Mouse (Mus musculus) intestine, embryonic 16.5 days (tissue): Measurements from ENCODE around the gene Gm28551. TPM values are rescaled to one million over a fixed set of nuclear protein-coding genes. Genes with fewer than 3 reads are reported as not detected.
"Not testable (repeated sequence)": the region's sequence is repeated elsewhere in the genome, so short reads cannot be mapped to it uniquely, and the experiment has no call there.

Source experiments
- ATAC-seq: fragments of 200-750 bp; cut with Nextera tagmentation; 2 replicates; pipeline ENCODE4 v1.8.0; 2017; ENCODE audit warnings: moderate TSS enrichment, moderate library complexity
- H3K27ac ChIP-seq: fragments of 300-500 bp; sonication (generic); 2 replicates; pipeline ENCODE4 v1.5.1; 2014; ENCODE audit warnings: mild to moderate bottlenecking, low read length
- H3K27me3 ChIP-seq: fragments of 300-500 bp; sonication (generic); replicated peaks from 2 replicates; pipeline ENCODE4 v1.6.1; 2014; ENCODE audit warnings: low read length, control low read depth, mixed read lengths; ENCODE audit not compliant: control insufficient read depth, insufficient read depth
- H3K36me3 ChIP-seq: fragments of 300-500 bp; sonication (generic); 2 replicates; pipeline ENCODE4 v1.6.1; 2014; ENCODE audit warnings: low read length, control low read depth; ENCODE audit not compliant: control insufficient read depth, insufficient read depth
- H3K4me1 ChIP-seq: fragments of 300-500 bp; sonication (generic); 2 replicates; pipeline ENCODE4 v1.6.1; 2014; ENCODE audit warnings: low read length, control low read depth, mixed read lengths; ENCODE audit not compliant: control insufficient read depth, insufficient read depth
- H3K4me2 ChIP-seq: fragments of 300-500 bp; sonication (generic); 2 replicates; pipeline ENCODE4 v1.6.1; 2014; ENCODE audit warnings: low read depth, low read length, control low read depth
- H3K4me3 ChIP-seq: fragments of 300-500 bp; sonication (generic); 2 replicates; pipeline ENCODE4 v1.5.1; 2014; ENCODE audit warnings: mild to moderate bottlenecking, low read length
- H3K9ac ChIP-seq: fragments of 300-500 bp; sonication (generic); 2 replicates; pipeline ENCODE4 v1.6.1; 2014; ENCODE audit warnings: low read depth, low read length
- H3K9me3 ChIP-seq: fragments of 300-500 bp; sonication (generic); 2 replicates; pipeline ENCODE4 v1.6.1; 2016; ENCODE audit warnings: low read length, control low read depth; ENCODE audit not compliant: control insufficient read depth
- WGBS: fragments of 180-500 bp; shearing (Covaris S2); extraction: QIAGEN DNeasy Blood & Tissue Kit; methylation state at CpG from one replicate; pipeline ENCODE4 v1.1.7; 2014; 5-methylcytosine and 5-hydroxymethylcytosine counted together
- polyA plus RNA-seq: library from polyadenylated mRNA; unstranded; fragments of >200 nt; fragmentation: Nextera tagmentation; extraction: Ambion mirVana; gene quantifications from 2 replicates; pipeline ENCODE4 v1.2.1, GENCODE M21; 2015

Gene Gm28551
- polyA plus RNA-seq, 1 experiment from 2014 or later: 0.53 TPM

DNA sequence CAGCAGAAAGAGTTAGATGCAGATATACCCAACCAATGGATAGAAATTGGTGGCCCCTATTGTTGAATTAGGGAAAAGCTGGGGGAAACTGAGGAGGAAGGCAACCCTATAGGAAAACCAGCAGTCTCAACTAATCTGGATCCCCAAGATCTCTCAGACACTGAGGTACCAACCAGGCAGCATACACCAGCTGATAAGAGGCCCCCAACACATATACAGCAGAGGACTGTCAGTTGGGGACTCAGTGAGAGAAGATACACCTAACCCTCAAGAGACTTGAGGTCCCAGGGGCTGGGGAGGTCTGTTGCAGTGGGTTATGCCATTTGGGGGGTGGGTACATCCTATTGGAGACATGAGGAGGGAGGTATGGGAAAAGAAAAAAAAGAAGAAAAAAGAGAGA is 17.0 kb downstream of the Gm28551 start:
- H3K4me3 ChIP-seq: no peak overlapping the region
- no peaks in the 10 kb centered on the region for H3K27me3 ChIP-seq
- no peaks in the 10 kb centered on the region for H3K9me3 ChIP-seq
- no peak overlapping the region for H3K27ac ChIP-seq
- H3K4me2 ChIP-seq: no peak overlapping the region
- no peak overlapping the region for H3K9ac ChIP-seq
- ATAC-seq: no peak
- no peaks in the 10 kb centered on the region for H3K36me3 ChIP-seq
- H3K4me1 ChIP-seq: no peaks in the 10 kb centered on the region

DNA sequence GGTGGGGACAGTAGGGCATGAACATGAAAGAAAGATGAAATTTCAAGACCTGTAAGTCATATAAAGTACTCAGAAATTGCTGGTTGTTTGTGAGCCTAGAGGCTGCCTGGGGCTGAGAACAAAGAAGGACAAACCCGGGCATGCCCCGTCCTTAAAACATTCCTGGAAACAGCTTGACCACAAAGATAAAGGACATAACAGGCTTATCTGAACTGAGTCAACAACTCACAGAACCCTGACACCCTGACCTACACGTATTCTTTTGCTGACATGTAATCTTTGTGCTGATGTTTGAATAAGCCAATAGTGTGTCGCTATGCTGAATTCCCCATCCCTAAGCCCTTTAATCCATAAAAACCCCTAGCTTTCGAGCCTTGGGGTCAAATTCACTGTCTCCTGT is 18.9 kb downstream of the Gm28551 start:
- H3K27me3 ChIP-seq, H3K36me3 ChIP-seq, H3K4me2 ChIP-seq, H3K4me3 ChIP-seq, H3K27ac ChIP-seq, H3K9ac ChIP-seq, ATAC-seq, H3K9me3 ChIP-seq, H3K4me1 ChIP-seq: not testable (repeated sequence)
- WGBS: 61% methylated on average over 5 of the region's 5 CpGs

DNA sequence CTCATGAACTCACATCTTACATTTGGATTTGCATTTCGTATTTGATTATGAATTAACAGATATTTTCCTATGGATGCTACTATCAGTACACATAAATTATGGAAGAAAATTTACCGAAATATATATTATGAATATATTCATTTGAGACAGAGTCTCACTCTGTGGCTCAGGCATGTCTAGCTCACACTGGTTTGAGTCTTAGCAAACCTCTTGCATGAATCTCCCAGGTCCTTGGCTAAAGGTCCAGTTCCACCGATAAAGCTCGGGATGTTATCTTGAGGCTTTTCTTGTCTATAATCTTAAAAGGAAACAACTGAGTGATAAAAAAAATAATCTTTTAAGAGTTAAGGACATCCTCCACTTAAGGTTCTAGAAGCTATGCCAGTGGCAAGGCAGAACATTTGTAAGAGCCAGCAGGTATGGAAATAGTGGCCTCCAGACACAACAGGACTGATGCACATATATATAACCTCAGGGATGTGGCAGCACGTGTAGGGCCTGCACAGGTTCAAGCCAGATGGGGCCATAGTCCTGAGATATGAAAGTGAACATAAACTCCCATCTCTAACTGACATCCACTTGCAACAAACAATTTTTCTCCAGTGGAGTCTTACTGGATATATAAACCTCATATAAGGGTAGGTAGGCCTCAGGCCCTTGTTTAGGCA is 27.5 kb downstream of the Gm28551 start:
- no peak overlapping the region for H3K27ac ChIP-seq
- H3K9ac ChIP-seq: no peak overlapping the region
- H3K36me3 ChIP-seq: no peaks in the 10 kb centered on the region; the same call in 1 of the 2 replicates
- H3K9me3 ChIP-seq: no peaks in the 10 kb centered on the region
- H3K4me2 ChIP-seq: no peak overlapping the region
- H3K27me3 ChIP-seq: no peaks in the 10 kb centered on the region
- H3K4me1 ChIP-seq: no peaks in the 10 kb centered on the region
- ATAC-seq: peak; percentile 58; the same call in 1 of the 2 replicates
- no peak overlapping the region for H3K4me3 ChIP-seq
- WGBS: 83% methylated on average over 5 of the region's 5 CpGs

DNA sequence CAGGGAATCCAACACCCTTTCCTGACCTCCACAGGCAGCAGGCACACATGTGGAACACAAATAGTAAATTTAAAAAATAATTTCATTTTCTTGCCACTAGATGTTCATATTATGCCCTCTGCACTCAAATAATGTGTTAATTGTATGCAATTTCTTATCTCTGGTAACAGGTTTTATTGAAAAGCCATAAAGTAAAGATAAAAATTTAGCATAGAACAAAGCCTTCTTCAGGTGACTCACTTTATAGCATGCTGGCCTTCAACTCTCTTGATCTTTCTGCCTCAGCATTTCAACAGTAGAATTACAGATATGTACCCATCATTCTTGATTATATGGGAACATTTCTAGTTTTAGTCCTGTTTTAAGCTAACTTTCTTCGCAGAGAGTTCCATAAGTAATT is 28.2 kb downstream of the Gm28551 start:
- no peaks in the 10 kb centered on the region for H3K4me1 ChIP-seq
- peak; percentile 64 for ATAC-seq
- no peaks in the 10 kb centered on the region for H3K9me3 ChIP-seq
- no peaks in the 10 kb centered on the region; the same call in 1 of the 2 replicates for H3K36me3 ChIP-seq
- H3K27me3 ChIP-seq: no peaks in the 10 kb centered on the region
- no peak overlapping the region for H3K4me2 ChIP-seq
- H3K27ac ChIP-seq: no peak overlapping the region
- H3K4me3 ChIP-seq: no peak overlapping the region
- no peak overlapping the region for H3K9ac ChIP-seq
- 76% methylated on average over 1 of the region's 1 CpGs for WGBS

DNA sequence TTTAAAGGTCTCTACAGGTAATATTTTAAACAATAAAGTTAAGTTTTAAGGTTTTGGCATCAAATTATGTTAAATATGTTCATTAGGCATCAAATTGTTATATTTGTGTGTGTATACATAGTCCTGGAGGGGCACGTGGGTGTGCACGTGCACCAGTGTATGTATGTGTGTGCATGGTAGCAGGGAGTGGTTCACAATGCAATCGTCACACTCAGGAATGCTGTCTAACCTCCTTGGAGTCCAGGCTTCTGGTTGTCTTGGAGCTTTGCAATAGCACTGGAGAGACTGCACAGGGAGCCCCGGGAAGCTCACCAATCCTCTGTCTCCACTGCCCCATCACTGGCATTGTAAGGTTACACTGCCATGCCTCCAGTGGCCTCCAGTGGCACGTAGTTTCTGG is 29.2 kb downstream of the Gm28551 start:
- H3K4me3 ChIP-seq: no peak overlapping the region
- no peaks in the 10 kb centered on the region for H3K4me1 ChIP-seq
- no peak overlapping the region for H3K9ac ChIP-seq
- no peak overlapping the region for H3K4me2 ChIP-seq
- ATAC-seq: peak; percentile 76
- WGBS: 80% methylated on average over 5 of the region's 5 CpGs
- no peaks in the 10 kb centered on the region for H3K9me3 ChIP-seq
- H3K27me3 ChIP-seq: no peaks in the 10 kb centered on the region
- H3K27ac ChIP-seq: no peak overlapping the region
- peaks cover under 1% of the 10 kb centered on the region; the same call in 1 of the 2 replicates for H3K36me3 ChIP-seq

DNA sequence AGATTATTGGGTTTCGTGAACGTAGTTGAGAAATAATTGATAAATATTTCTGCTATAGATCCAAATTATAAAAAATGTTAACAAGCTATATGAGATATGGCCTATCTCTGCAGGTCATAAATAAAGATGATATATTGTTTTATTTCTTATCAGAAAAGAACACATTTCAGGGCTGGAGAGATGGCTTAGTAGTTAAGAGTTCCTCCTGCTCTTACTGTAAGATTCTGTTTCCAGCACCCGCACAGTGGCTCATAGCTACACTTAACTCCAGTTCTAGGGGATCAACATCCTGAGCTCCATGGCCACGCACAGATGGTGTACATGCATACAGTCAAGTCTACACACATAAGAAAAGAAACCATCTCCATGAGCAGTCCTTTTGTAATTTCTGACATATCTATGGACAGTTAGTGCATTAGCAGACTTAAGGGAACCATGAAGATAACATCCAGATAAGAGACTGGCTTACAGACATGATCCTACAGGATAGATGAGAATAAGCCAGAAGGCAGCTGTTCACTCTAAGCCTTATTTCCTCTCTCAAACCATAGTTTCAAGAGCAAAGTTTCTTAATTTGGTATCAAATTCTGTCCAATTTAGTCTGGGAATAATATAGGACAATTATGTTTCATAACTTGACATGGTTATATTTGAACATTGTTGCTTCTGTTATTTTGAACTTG is 30.7 kb downstream of the Gm28551 start:
- Histone ChIP-seq H3K9ac (no peak overlapping the region), H3K27ac (no peak overlapping the region), H3K36me3 (peaks cover 6% of the 10 kb centered on the region; the same call in 1 of the 2 replicates), H3K27me3 (no peaks in the 10 kb centered on the region), H3K4me3 (no peak overlapping the region), H3K9me3 (no peaks in the 10 kb centered on the region), H3K4me1 (no peaks in the 10 kb centered on the region), H3K4me2 (no peak overlapping the region)
- no peak for ATAC-seq
- WGBS: 92% methylated on average over 4 of the region's 4 CpGs

DNA sequence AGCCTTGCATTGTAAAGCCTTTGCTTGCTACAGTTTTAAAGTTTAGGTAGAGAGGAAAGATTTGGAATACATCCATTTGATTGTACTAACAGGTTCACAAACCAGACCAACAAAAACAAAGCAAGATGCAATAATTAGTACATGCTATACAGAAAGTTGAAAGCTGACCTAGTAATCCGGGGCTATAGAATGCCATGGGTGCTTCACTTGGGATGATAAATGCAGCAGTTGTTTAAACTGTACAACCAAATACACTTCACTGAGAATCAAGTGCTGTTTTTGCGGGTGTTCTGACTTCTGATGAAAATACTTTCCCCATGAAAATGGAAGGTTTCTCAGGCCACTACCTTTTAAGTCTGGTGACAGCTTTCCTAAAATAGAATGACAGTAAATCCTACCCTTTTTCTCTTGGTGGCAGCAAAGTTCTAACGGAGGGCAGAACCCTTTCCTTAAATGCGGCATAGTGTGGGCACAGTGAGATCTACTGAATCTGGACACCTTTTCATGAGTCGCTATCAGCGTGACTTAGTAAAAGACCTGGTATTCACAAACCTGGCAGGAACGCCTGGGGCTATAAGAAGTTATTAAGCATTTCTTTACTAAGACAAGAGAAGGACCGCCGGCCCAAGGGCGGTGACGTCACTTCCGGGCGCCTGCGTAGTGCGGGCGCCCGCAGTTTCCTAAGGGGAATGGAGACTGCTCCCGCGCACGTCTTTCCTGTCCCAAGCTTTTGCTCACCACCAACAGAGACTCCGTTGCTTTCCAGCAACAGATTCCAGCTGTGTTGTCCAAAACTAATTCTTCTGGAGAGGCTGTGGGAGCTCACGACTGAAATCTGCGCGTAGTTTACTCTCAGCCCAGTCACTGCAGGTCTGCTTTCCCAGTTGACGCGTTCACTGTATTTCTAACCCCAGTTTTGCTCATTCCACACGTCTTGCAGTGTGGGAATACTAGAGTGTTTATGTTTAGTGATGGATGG is 39.2 kb downstream of the Gm28551 start, which contains the start of gene Osgepl1:
Osgepl1 (plus strand) TSS at position 636 of the 979 bp plus-strand sequence.
- 2% methylated on average over 27 of the region's 27 CpGs for WGBS
- H3K9ac ChIP-seq: peak within 1 kb of the TSS; percentile 75
- no peaks in the 10 kb centered on the region for H3K4me1 ChIP-seq
- peak within 1 kb of the TSS; percentile 71 for H3K4me2 ChIP-seq
- peak; percentile 99 for ATAC-seq
- H3K4me3 ChIP-seq: peak within 1 kb of the TSS; percentile 57
- no peaks in the 10 kb centered on the region for H3K27me3 ChIP-seq
- H3K27ac ChIP-seq: peak within 1 kb of the TSS; percentile 76
- H3K9me3 ChIP-seq: no peaks in the 10 kb centered on the region
- H3K36me3 ChIP-seq: peaks cover 6% of the 10 kb centered on the region; the same call in 1 of the 2 replicates

DNA sequence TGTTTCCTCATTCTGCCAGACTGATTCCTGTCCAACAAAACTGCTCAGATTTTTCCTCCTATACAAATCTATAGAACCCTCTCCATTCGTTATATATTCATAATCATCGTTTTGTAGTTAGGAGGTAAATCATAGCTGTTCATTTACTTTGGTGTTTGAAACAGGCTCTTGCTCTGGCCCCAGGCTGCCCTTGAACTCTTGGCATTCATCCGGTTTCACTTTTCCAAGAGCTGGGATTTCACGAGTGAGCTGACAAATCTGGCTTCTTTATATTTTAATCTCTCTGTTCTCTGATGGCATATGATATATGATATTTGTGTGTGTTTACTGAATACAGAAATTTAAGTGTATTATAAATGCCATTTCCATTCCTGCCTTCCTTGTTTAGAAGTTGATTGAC is 52.0 kb downstream of the Gm28551 start:
- H3K9me3 ChIP-seq: no peaks in the 10 kb centered on the region
- H3K36me3 ChIP-seq: no peaks in the 10 kb centered on the region
- H3K4me2 ChIP-seq: no peak overlapping the region
- H3K4me1 ChIP-seq: peaks cover 3% of the 10 kb centered on the region; the same call in 1 of the 2 replicates
- H3K4me3 ChIP-seq: no peak overlapping the region
- no peaks in the 10 kb centered on the region for H3K27me3 ChIP-seq
- H3K27ac ChIP-seq: no peak overlapping the region
- 83% methylated on average over 4 of the region's 4 CpGs for WGBS
- ATAC-seq: no peak
- no peak overlapping the region for H3K9ac ChIP-seq
